Mouse (Mus musculus) heart, embryonic 14.5 days (tissue): ENCODE data around the gene Adam12. TPM values are rescaled to one million over a fixed set of nuclear protein-coding genes. Genes with fewer than 3 reads are reported as not detected.

Experiments
- ATAC-seq: fragments of 200-750 bp; cut with Nextera tagmentation; 2 replicates; pipeline ENCODE4 v1.8.0; 2017; ENCODE audit warnings: low read depth, moderate TSS enrichment; ENCODE audit not compliant: insufficient number of reproducible peaks, insufficient read depth, low FRiP score
- H3K27ac ChIP-seq, 2 experiments: fragments of 200-500 bp in 1 of 2; fragments of 300-500 bp in 1 of 2; sonication (generic) in 1 of 2; replicated peaks in 1 of 2; 2 replicates each; pipeline ENCODE4 v1.5.1; 2012 to 2014; ENCODE audit warnings: low read depth in 2 of 2, low read length in 2 of 2, control low read depth in 1 of 2, mild to moderate bottlenecking in 1 of 2, mixed read lengths in 1 of 2; ENCODE audit not compliant: control insufficient read depth in 1 of 2, insufficient read depth in 1 of 2
- H3K27me3 ChIP-seq: fragments of 300-500 bp; sonication (generic); 2 replicates; pipeline ENCODE4 v1.6.1; 2014; ENCODE audit warnings: mild to moderate bottlenecking, low read length, control low read depth; ENCODE audit not compliant: control insufficient read depth, insufficient read depth
- H3K36me3 ChIP-seq: fragments of 300-500 bp; sonication (generic); 2 replicates; pipeline ENCODE4 v1.6.1; 2014; ENCODE audit warnings: mild to moderate bottlenecking, control low read depth, low read length, mixed read lengths; ENCODE audit not compliant: control insufficient read depth, insufficient read depth
- H3K4me1 ChIP-seq, 2 experiments: fragments of 200-500 bp in 1 of 2; fragments of 300-500 bp in 1 of 2; sonication (generic) in 1 of 2; 2 replicates each; pipeline ENCODE4 v1.6.1; 2012 to 2014; ENCODE audit warnings: low read length in 2 of 2, control low read depth in 1 of 2, mixed read lengths in 1 of 2; ENCODE audit not compliant: control insufficient read depth in 2 of 2, insufficient read depth in 2 of 2
- H3K4me2 ChIP-seq: fragments of 300-500 bp; sonication (generic); 2 replicates; pipeline ENCODE4 v1.6.1; 2014; ENCODE audit warnings: mild to moderate bottlenecking, low read length
- H3K4me3 ChIP-seq, 2 experiments: fragments of 200-500 bp in 1 of 2; fragments of 300-500 bp in 1 of 2; sonication (generic) in 1 of 2; 2 replicates each; pipeline ENCODE4 v1.5.1; 2012 to 2014; ENCODE audit warnings: low read length in 2 of 2, mild to moderate bottlenecking in 2 of 2, control low read depth in 1 of 2, low read depth in 1 of 2, moderate library complexity in 1 of 2; ENCODE audit not compliant: control insufficient read depth in 1 of 2, insufficient read depth in 1 of 2
- H3K9ac ChIP-seq: fragments of 300-500 bp; sonication (generic); 2 replicates; pipeline ENCODE4 v1.6.1; 2014; ENCODE audit warnings: mild to moderate bottlenecking, low read length
- H3K9me3 ChIP-seq: fragments of 300-500 bp; sonication (generic); 2 replicates; pipeline ENCODE4 v1.6.1; 2016; ENCODE audit warnings: low read length, control low read depth; ENCODE audit not compliant: control insufficient read depth
- WGBS: fragments of 180-500 bp; shearing (Covaris S2); extraction: QIAGEN DNeasy Blood & Tissue Kit; methylation state at CpG from one replicate; pipeline ENCODE4 v1.1.7; 2014; 5-methylcytosine and 5-hydroxymethylcytosine counted together
- polyA plus RNA-seq: library from polyadenylated mRNA; unstranded; fragments of >200 nt; fragmentation: Nextera tagmentation; extraction: Ambion mirVana; gene quantifications from 2 replicates; pipeline ENCODE4 v1.2.1, GENCODE M21; 2014

Adam12 gene
- polyA plus RNA-seq, 1 experiment from 2014 or later: 7.3 TPM

GRCm38 (mm10) chr7:134186497-134186896 lies 45.4 kb downstream of the Adam12 start:
- H3K4me2 ChIP-seq: no peak overlapping the region
- 76% methylated on average over 10 of the region's 10 CpGs for WGBS

GRCm38 (mm10) chr7:134185751-134186150 lies 46.2 kb downstream of the Adam12 start:
- ATAC-seq: no peak
- no peaks in the 10 kb centered on the region for H3K36me3 ChIP-seq
- H3K4me2 ChIP-seq: no peak overlapping the region
- no peak overlapping the region for H3K9ac ChIP-seq
- H3K27ac ChIP-seq: no peak overlapping the region
- H3K4me3 ChIP-seq: no peak overlapping the region
- 79% methylated on average over 4 of the region's 4 CpGs for WGBS
- H3K4me1 ChIP-seq: peaks cover 4 to 10% of the 10 kb centered on the region in 2 experiments; a peak in 3 of 4 replicates
- H3K9me3 ChIP-seq: no peaks in the 10 kb centered on the region
- H3K27me3 ChIP-seq: no peaks in the 10 kb centered on the region

More at GRCm38 (mm10) chr7:134186497-134186896, 45.4 kb downstream of the Adam12 start:
- Histone ChIP-seq H3K9me3 (no peaks in the 10 kb centered on the region), H3K27ac (no peak overlapping the region), H3K4me3 (no peak overlapping the region), H3K27me3 (no peaks in the 10 kb centered on the region), H3K9ac (no peak overlapping the region), H3K4me1 (peaks cover 4 to 10% of the 10 kb centered on the region in 2 experiments; a peak in 3 of 4 replicates), H3K36me3 (no peaks in the 10 kb centered on the region)
- no peak for ATAC-seq

DNA sequence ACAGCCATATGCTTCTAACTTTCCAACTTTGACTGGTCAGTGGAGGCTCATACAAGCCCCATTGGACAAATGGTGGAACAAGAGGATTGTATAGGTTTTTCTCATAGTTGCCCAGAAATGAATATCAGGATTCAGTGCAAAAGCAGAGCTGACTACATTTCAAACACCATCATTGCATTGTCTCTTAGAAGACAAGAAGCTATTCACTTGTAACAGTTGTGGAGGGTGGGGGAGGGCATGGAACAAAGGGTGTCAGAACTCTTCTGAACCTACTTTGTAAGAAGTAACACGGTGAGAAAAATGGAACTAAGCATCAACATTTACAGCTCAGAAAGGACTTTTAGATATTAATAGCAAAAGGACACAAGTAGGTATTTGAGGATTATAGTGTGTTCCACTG lies 50.2 kb downstream of the Adam12 start:
- no peak overlapping the region for H3K9ac ChIP-seq
- ATAC-seq: no peak
- no peak overlapping the region for H3K4me3 ChIP-seq
- no peak overlapping the region for H3K4me2 ChIP-seq
- H3K36me3 ChIP-seq: no peaks in the 10 kb centered on the region
- no peak overlapping the region for H3K27ac ChIP-seq
- WGBS: 70% methylated on average over 1 of the region's 1 CpGs
- H3K9me3 ChIP-seq: no peaks in the 10 kb centered on the region
- H3K4me1 ChIP-seq: no peaks in the 10 kb centered on the region
- H3K27me3 ChIP-seq: no peaks in the 10 kb centered on the region

GRCm38 (mm10) chr7:134181056-134181455 lies 50.9 kb downstream of the Adam12 start:
- H3K9me3 ChIP-seq: no peaks in the 10 kb centered on the region
- H3K4me3 ChIP-seq: no peak overlapping the region
- no peak overlapping the region for H3K4me2 ChIP-seq
- WGBS: 63% methylated on average over 1 of the region's 1 CpGs
- no peaks in the 10 kb centered on the region for H3K27me3 ChIP-seq
- H3K27ac ChIP-seq: no peak overlapping the region
- no peaks in the 10 kb centered on the region for H3K4me1 ChIP-seq
- H3K9ac ChIP-seq: no peak overlapping the region
- H3K36me3 ChIP-seq: no peaks in the 10 kb centered on the region
- ATAC-seq: no peak

- Histone ChIP-seq H3K4me1 (no peaks in the 10 kb centered on the region), H3K36me3 (no peaks in the 10 kb centered on the region), H3K27me3 (no peaks in the 10 kb centered on the region), H3K4me3 (no peak overlapping the region), H3K9ac (no peak overlapping the region), H3K4me2 (no peak overlapping the region), H3K9me3 (no peaks in the 10 kb centered on the region), H3K27ac (no peak overlapping the region)
- 67% methylated on average over 2 of the region's 2 CpGs for WGBS
- ATAC-seq: no peak
These were observed 54.9 kb downstream of the Adam12 start for GRCm38 (mm10) chr7:134177051-134177450.

DNA sequence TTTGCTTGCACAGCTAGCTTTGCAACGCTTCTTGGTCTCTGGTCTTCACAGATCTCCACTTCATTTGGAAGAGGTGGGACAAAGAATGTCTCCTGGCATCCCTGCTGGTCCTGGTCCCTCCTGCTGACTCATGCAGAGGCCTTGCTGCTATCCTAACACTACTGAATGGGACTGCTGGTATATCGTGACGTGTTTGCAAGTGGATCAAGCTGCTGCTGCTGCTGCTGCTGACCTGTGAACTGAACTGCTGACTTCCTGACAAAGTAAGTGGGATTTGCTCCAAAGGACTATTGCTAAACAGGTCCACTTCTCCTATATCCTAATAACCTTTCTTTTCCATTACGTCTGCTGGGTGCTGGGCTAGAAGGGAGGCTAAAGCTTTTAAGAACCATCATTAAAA lies 56.7 kb downstream of the Adam12 start:
- Histone ChIP-seq H3K4me2 (no peak overlapping the region), H3K4me1 (no peaks in the 10 kb centered on the region), H3K4me3 (no peak overlapping the region), H3K27me3 (no peaks in the 10 kb centered on the region), H3K9me3 (no peaks in the 10 kb centered on the region), H3K36me3 (no peaks in the 10 kb centered on the region), H3K27ac (no peak overlapping the region), H3K9ac (no peak overlapping the region)
- no peak for ATAC-seq
- WGBS: 64% methylated on average over 4 of the region's 4 CpGs

DNA sequence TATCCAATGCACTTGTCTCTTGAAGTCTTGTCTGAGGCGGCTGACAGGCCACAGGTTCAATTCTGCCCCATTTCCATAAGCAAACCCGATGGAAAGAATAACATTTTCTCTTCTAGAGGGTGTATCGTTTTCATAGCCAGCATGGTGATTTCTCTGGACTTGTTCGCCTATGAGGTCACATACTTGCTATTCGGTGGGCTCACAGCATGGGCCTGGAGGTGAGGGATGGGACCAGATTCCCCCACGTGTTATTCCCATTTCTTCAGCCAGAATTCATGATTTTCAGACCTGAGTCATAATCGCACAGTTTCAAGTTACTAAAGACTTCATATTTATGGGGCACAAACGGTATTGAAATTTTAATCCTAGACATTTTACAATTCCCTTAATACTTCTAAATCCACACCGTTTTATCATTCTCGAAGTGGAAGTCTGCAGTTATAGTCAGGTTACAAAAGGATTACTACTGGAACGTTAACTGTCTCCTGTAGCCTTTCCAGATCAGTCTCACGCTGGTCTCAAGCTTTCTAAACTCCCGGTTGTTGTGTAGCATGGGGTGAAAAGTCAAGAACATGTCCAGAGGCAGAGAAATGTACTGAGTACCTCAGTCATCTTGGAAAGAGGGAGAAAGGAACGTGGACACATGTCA lies 58.4 kb downstream of the Adam12 start:
- Histone ChIP-seq H3K4me1 (no peaks in the 10 kb centered on the region), H3K36me3 (no peaks in the 10 kb centered on the region), H3K27me3 (no peaks in the 10 kb centered on the region), H3K4me3 (no peak overlapping the region), H3K9me3 (no peaks in the 10 kb centered on the region), H3K4me2 (no peak overlapping the region), H3K27ac (no peak overlapping the region), H3K9ac (no peak overlapping the region)
- ATAC-seq: no peak
- 83% methylated on average over 14 of the region's 14 CpGs for WGBS
